Mouse (Mus musculus): ENCODE data around the gene Klk11. TPM values are rescaled to one million over a fixed set of nuclear protein-coding genes. Genes with fewer than 3 reads are reported as not detected.

Klk11 gene
- polyA plus RNA-seq, 1 experiment from 2014 or later = not detected

Other genes starting within 250 kb of the Klk11 start
- gene Cd33, start 230.2 kb upstream of the Klk11 start, polyA plus RNA-seq (2016; fragmentation: Nextera tagmentation; extraction: Ambion mirVana) = 0.30 and 0.52 TPM in 2 replicates
- 1.5 TPM in 2 replicates for gene Zfp658, start 212.3 kb upstream of the Klk11 start, polyA plus RNA-seq (2016; fragmentation: Nextera tagmentation; extraction: Ambion mirVana)
- gene Zfp719, start 195.0 kb upstream of the Klk11 start, polyA plus RNA-seq (2016; fragmentation: Nextera tagmentation; extraction: Ambion mirVana) = 8.5 and 8.6 TPM in 2 replicates
- not detected in 2 replicates for gene Zfp819, start 167.4 kb upstream of the Klk11 start, polyA plus RNA-seq (2016; fragmentation: Nextera tagmentation; extraction: Ambion mirVana)
- not detected in 2 replicates for gene Ceacam18, start 139.9 kb upstream of the Klk11 start, polyA plus RNA-seq (2016; fragmentation: Nextera tagmentation; extraction: Ambion mirVana)
- gene Siglece, start 114.4 kb upstream of the Klk11 start, polyA plus RNA-seq (2016; fragmentation: Nextera tagmentation; extraction: Ambion mirVana) = 0.19 and 0.27 TPM in 2 replicates
- 7.0 TPM in 2 replicates for gene Ctu1, start 102.6 kb upstream of the Klk11 start, polyA plus RNA-seq (2016; fragmentation: Nextera tagmentation; extraction: Ambion mirVana)
- gene Klk14, start 84.2 kb upstream of the Klk11 start, polyA plus RNA-seq (2016; fragmentation: Nextera tagmentation; extraction: Ambion mirVana) = not detected in 2 replicates
- 0.13 and 0.24 TPM in 2 replicates for gene Klk13, start 62.0 kb upstream of the Klk11 start, polyA plus RNA-seq (2016; fragmentation: Nextera tagmentation; extraction: Ambion mirVana)
- not detected in 2 replicates for gene Klk12, start 5.7 kb upstream of the Klk11 start, polyA plus RNA-seq (2016; fragmentation: Nextera tagmentation; extraction: Ambion mirVana)
- 0.23 TPM in 1 of 2 replicates, not detected in the other for gene Klk10, start 6.4 kb downstream of the Klk11 start, polyA plus RNA-seq (2016; fragmentation: Nextera tagmentation; extraction: Ambion mirVana)
- not detected in 2 replicates for gene Klk9, start 17.3 kb downstream of the Klk11 start, polyA plus RNA-seq (2016; fragmentation: Nextera tagmentation; extraction: Ambion mirVana)
- 24.4 and 25.0 TPM in 2 replicates for gene Klk8, start 23.0 kb downstream of the Klk11 start, polyA plus RNA-seq (2016; fragmentation: Nextera tagmentation; extraction: Ambion mirVana)
- gene Klk7, start 36.7 kb downstream of the Klk11 start, polyA plus RNA-seq (2016; fragmentation: Nextera tagmentation; extraction: Ambion mirVana) = 0.26 TPM in 1 of 2 replicates, not detected in the other
- gene Klk6, start 49.9 kb downstream of the Klk11 start, polyA plus RNA-seq (2016; fragmentation: Nextera tagmentation; extraction: Ambion mirVana) = not detected in 2 replicates
- gene Klk5, start 67.4 kb downstream of the Klk11 start, polyA plus RNA-seq (2016; fragmentation: Nextera tagmentation; extraction: Ambion mirVana) = not detected in 2 replicates
- gene Klk4, start 106.6 kb downstream of the Klk11 start, polyA plus RNA-seq (2016; fragmentation: Nextera tagmentation; extraction: Ambion mirVana) = 0.18 TPM in 1 of 2 replicates, not detected in the other
- gene Klk15, start 159.1 kb downstream of the Klk11 start, polyA plus RNA-seq (2016; fragmentation: Nextera tagmentation; extraction: Ambion mirVana) = not detected in 2 replicates
- not detected in 2 replicates for gene Klk1b8, start 176.1 kb downstream of the Klk11 start, polyA plus RNA-seq (2016; fragmentation: Nextera tagmentation; extraction: Ambion mirVana)
- not detected in 2 replicates for gene Klk1b1, start 192.1 kb downstream of the Klk11 start, polyA plus RNA-seq (2016; fragmentation: Nextera tagmentation; extraction: Ambion mirVana)
- not detected in 2 replicates for gene Klk1b9, start 201.5 kb downstream of the Klk11 start, polyA plus RNA-seq (2016; fragmentation: Nextera tagmentation; extraction: Ambion mirVana)
- not detected in 2 replicates for gene Klk1b11, start 221.3 kb downstream of the Klk11 start, polyA plus RNA-seq (2016; fragmentation: Nextera tagmentation; extraction: Ambion mirVana)
- not detected in 2 replicates for gene Klk1b26, start 237.6 kb downstream of the Klk11 start, polyA plus RNA-seq (2016; fragmentation: Nextera tagmentation; extraction: Ambion mirVana)

Measured in heart, embryonic 12.5 days (tissue).